Mouse (Mus musculus) intestine, postnatal 0 days (tissue): ENCODE results near the gene Cd80. TPM values are rescaled to one million over a fixed set of nuclear protein-coding genes. Genes with fewer than 3 reads are reported as not detected.

Source experiments
- ATAC-seq: fragments of 200-750 bp; cut with Nextera tagmentation; 2 replicates; pipeline ENCODE4 v1.8.0; 2017; ENCODE audit warnings: mild to moderate bottlenecking, moderate TSS enrichment, moderate library complexity
- H3K27ac ChIP-seq: fragments of 300-500 bp; sonication (generic); 2 replicates; pipeline ENCODE4 v1.5.1; 2014; ENCODE audit warnings: mild to moderate bottlenecking, low read depth, low read length, moderate library complexity
- H3K27me3 ChIP-seq: fragments of 300-500 bp; sonication (generic); replicated peaks from 2 replicates; pipeline ENCODE4 v1.6.1; 2014; ENCODE audit warnings: low read length, mixed read lengths; ENCODE audit not compliant: control insufficient read depth, insufficient read depth
- H3K36me3 ChIP-seq: fragments of 300-500 bp; sonication (generic); 2 replicates; pipeline ENCODE4 v1.6.1; 2014; ENCODE audit warnings: mild to moderate bottlenecking, moderate library complexity; ENCODE audit not compliant: control insufficient read depth, insufficient read depth
- H3K4me1 ChIP-seq: fragments of 300-500 bp; sonication (generic); replicated peaks from 2 replicates; pipeline ENCODE4 v1.6.1; 2014; ENCODE audit warnings: antibody characterized with exemption, low read length, mixed read lengths; ENCODE audit not compliant: control insufficient read depth, insufficient read depth
- H3K4me2 ChIP-seq: fragments of 300-500 bp; sonication (generic); replicated peaks from 2 replicates; pipeline ENCODE4 v1.6.1; 2014; ENCODE audit warnings: low read depth, mild to moderate bottlenecking, moderate library complexity
- H3K4me3 ChIP-seq: fragments of 300-500 bp; sonication (generic); 2 replicates; pipeline ENCODE4 v1.5.1; 2014; ENCODE audit warnings: low read depth, low read length
- H3K9ac ChIP-seq: fragments of 300-500 bp; sonication (generic); 2 replicates; pipeline ENCODE4 v1.6.1; 2014; ENCODE audit warnings: mild to moderate bottlenecking, low read depth, low read length
- H3K9me3 ChIP-seq: fragments of 300-500 bp; sonication (generic); 2 replicates; pipeline ENCODE4 v1.6.1; 2016; ENCODE audit warnings: mixed run types; ENCODE audit not compliant: control insufficient read depth
- CTCF ChIP-seq: sonication (generic); IDR thresholded peaks from 2 replicates; pipeline ENCODE4 v1.5.1; 2016; ENCODE audit warnings: low read depth, mild to moderate bottlenecking, control low read depth, antibody characterized with exemption, moderate library complexity
- WGBS: fragments of 180-500 bp; shearing (Covaris S2); extraction: QIAGEN DNeasy Blood & Tissue Kit; methylation state at CpG from one replicate; pipeline ENCODE4 v1.1.7; 2014; 5-methylcytosine and 5-hydroxymethylcytosine counted together
- polyA plus RNA-seq: library from polyadenylated mRNA; unstranded; fragments of >200 nt; fragmentation: Nextera tagmentation; extraction: Ambion mirVana; gene quantifications from 2 replicates; pipeline ENCODE4 v1.2.1, GENCODE M21; 2015

Gene Cd80
- polyA plus RNA-seq, 1 experiment from 2014 or later = 0.23 TPM

DNA sequence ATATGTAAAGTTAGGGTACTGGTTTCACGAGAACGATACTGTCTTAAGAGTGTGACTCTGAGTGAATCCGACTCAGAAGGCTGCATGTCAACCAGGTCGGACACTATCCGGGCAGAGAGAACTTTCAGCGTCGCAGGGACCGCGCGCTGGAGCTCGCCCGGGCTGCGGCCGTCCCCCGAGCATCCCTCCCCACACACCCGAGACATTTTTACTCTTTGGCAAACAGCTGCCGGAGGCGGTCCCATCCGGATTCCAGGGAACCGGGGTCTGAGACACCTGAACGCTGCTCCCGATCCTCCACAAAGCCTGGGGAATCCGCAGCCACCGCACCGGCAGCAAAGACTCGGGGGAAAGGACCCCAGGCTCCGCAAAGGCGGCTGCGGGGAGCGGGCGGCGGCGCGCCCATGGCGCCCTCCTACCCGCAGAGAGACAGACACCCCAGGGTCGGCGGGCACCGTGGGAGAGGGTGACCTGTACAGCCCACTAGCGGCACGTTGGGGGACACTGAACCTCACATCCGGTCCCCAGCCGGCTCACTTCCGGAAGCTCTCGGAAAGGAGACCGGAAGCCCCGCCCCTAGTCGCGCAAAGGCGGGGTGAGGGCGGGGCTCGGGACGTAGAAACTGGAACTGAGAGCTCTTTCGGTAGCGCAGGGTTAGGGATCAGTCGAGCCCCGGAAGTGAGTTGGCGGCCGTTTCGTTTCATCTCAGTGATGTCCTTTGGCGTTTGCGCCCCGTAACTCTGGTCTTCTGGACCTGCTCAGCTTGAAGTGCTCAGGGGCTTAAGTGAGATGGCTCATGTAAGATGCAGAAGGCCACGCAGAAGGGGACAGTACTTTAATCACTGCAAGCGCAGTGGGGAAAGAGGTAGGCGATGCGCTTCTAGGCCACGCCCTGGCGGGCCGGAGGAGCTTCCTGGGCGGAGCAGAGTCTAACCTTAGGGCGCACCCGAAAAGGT lies 67.0 kb downstream of the Cd80 start, which contains the start of gene Timmdc1:
Gene Timmdc1 (minus strand): TSS at position 535 of the 956 bp plus-strand sequence.
- Histone ChIP-seq H3K4me2 (peak within 1 kb of the TSS; percentile 66), H3K27me3 (no peaks in the 10 kb centered on the region), H3K36me3 (peaks cover 21% of the 10 kb centered on the region), H3K4me1 (no peaks in the 10 kb centered on the region), H3K9me3 (no peaks in the 10 kb centered on the region), H3K27ac (peak within 1 kb of the TSS; percentile 86), H3K9ac (peak within 1 kb of the TSS; percentile 78), H3K4me3 (peak within 1 kb of the TSS; percentile 76)
- ATAC-seq = peak; percentile 99
- peak; percentile 48 for TF ChIP-seq CTCF
- WGBS = under 1% methylated on average over 73 of the region's 73 CpGs

DNA sequence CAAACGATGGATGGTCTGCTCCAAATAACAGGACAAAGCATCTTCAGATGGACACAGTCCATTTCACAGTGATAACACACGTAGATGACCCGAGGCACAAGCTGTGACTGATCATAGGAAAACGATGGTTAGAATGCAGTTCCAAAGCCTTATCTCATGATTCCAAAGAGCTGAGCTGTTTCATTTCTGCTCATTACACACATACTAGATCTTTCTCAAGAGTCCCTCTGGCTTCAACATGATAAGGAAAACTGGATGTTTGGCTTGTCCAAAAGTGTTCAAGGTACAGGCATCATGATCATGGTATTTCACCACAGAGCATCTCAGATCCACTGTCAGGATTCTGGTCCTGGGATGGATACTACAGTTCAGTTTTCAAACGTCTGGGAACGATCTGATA lies 70.9 kb downstream of the Cd80 start:
- Histone ChIP-seq H3K36me3 (peaks cover 37% of the 10 kb centered on the region), H3K27me3 (no peaks in the 10 kb centered on the region), H3K9ac (no peak overlapping the region)

DNA sequence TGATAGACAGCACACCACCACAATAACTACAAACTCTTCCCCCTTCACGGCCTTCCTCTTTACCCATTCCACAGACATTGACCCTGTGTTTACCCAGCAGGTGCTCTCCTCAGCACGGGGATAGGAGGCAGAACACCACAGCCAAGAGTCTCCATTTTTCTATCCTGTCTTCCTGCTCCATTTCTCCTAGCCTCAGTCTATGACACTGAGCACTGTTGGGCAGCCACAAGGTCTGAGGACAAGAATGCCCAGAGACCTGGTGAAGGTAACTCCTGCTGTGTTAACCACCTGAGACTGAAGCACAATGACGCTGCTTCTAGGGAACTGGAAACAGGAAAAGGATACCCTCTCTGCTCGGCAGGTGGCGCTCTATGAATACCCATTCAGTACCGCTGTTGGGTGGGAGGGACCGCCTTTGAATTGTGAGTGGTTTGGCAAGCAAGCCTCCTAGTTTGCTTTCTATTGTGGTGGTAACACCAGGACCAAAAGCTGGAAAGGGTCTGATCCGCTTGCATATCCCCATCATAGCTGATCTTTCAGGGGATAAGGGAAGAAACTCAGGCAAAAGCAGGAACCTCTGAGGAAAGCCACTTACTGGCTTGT lies 81.3 kb downstream of the Cd80 start:
- Histone ChIP-seq H3K27ac (no peak overlapping the region), H3K27me3 (no peaks in the 10 kb centered on the region), H3K9ac (no peak overlapping the region), H3K4me3 (no peak overlapping the region), H3K4me2 (no peak overlapping the region), H3K36me3 (peaks cover 21% of the 10 kb centered on the region), H3K4me1 (no peaks in the 10 kb centered on the region), H3K9me3 (no peaks in the 10 kb centered on the region)
- peak; percentile 38; the same call in 1 of the 2 replicates for ATAC-seq
- TF ChIP-seq CTCF = peak; percentile 91
- 41% methylated on average over 8 of the region's 8 CpGs for WGBS

More for the DNA sequence above, 70.9 kb downstream of the Cd80 start:
- WGBS = 85% methylated on average over 6 of the region's 6 CpGs
- Histone ChIP-seq H3K4me2 (no peak overlapping the region), H3K27ac (no peak overlapping the region), H3K4me1 (no peaks in the 10 kb centered on the region), H3K9me3 (no peaks in the 10 kb centered on the region), H3K4me3 (no peak overlapping the region)
- no peak for TF ChIP-seq CTCF
- ATAC-seq = no peak

DNA sequence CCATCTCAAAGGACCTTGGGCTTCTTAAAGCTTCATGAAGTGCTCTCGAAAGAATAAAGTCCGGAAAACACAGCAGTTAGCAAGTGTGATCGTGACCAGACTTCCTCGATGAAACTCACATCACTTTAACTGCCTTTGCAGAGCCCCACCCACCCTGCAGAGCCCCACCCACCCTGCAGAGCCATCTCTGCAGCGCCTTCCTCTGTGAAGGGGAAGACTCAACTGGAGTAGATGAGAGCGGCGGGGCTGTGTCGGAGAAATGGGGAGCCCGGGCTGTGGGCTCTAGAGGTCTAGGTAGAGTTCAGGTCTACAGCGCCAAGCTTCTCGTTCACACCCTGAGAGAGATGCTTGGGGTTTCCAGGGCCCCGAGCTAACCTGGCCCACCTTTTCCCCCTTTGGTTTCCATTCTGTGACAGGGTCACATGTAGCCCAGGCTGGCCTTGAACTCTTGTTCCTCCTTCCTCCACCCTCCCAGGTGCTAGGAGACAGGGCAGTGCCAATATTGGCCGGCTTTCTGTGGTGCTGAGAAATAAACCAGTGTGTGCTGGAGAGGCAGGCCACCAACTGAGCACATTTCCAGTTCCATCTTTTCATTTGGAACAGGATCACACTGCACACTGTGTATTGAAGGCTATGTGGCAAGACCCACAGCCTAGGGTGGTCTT lies 83.5 kb downstream of the Cd80 start:
- H3K4me1 ChIP-seq = no peaks in the 10 kb centered on the region
- 81% methylated on average over 13 of the region's 13 CpGs for WGBS
- H3K9me3 ChIP-seq = no peaks in the 10 kb centered on the region
- no peak overlapping the region for H3K9ac ChIP-seq
- ATAC-seq = no peak
- H3K36me3 ChIP-seq = peaks cover 16% of the 10 kb centered on the region
- H3K27me3 ChIP-seq = no peaks in the 10 kb centered on the region
- no peak overlapping the region for H3K4me3 ChIP-seq
- H3K4me2 ChIP-seq = no peak overlapping the region
- no peak for TF ChIP-seq CTCF
- no peak overlapping the region for H3K27ac ChIP-seq

Other genes with a start within 250 kb of the Cd80 start
- gene Nr1i2, start 160.7 kb upstream of the Cd80 start, polyA plus RNA-seq = 23.1 and 26.0 TPM in 2 replicates
- 0.88 and 1.0 TPM in 2 replicates for gene Maats1, start 113.4 kb upstream of the Cd80 start, polyA plus RNA-seq
- gene Cox17, start 108.6 kb upstream of the Cd80 start, polyA plus RNA-seq = 557 and 587 TPM in 2 replicates
- 0.38 TPM in 1 of 2 replicates, not detected in the other for gene Gm21987, start 108.5 kb upstream of the Cd80 start, polyA plus RNA-seq
- 16.6 and 16.9 TPM in 2 replicates for gene Popdc2, start 93.4 kb upstream of the Cd80 start, polyA plus RNA-seq
- gene Pla1a, start 22.4 kb upstream of the Cd80 start, polyA plus RNA-seq = 1.6 and 1.8 TPM in 2 replicates
- gene Adprh, start 2.9 kb upstream of the Cd80 start, polyA plus RNA-seq = 55.3 and 58.8 TPM in 2 replicates
- gene Timmdc1, start 67.1 kb downstream of the Cd80 start, polyA plus RNA-seq = 11.8 and 13.8 TPM in 2 replicates
- 11.3 and 12.3 TPM in 2 replicates for gene Poglut1, start 94.7 kb downstream of the Cd80 start, polyA plus RNA-seq
- 28.4 and 29.3 TPM in 2 replicates for gene Tmem39a, start 103.1 kb downstream of the Cd80 start, polyA plus RNA-seq